Mouse (Mus musculus): ENCODE data around the gene Ccl7. TPM values are rescaled to one million over a fixed set of nuclear protein-coding genes. Genes with fewer than 3 reads are reported as not detected.

Ccl7 gene
- polyA plus RNA-seq, 1 experiment from 2014 or later: 0.28 TPM

GRCm38 (mm10) chr11:82078136-82078730, 32.7 kb downstream of the Ccl7 start:
- ATAC-seq (replicated peaks): no peak
- Histone ChIP-seq H3K9me3 (no peaks in the 10 kb centered on the region), H3K27ac (no peak overlapping the region), H3K4me2 (no peak overlapping the region), H3K27me3 (replicated peaks) (no peaks in the 10 kb centered on the region), H3K4me1 (no peaks in the 10 kb centered on the region), H3K9ac (no peak overlapping the region), H3K36me3 (replicated peaks) (no peaks in the 10 kb centered on the region), H3K4me3 (no peak overlapping the region)

GRCm38 (mm10) chr11:82080865-82081264, 35.4 kb downstream of the Ccl7 start:
- Histone ChIP-seq H3K27me3 (replicated peaks) (no peaks in the 10 kb centered on the region), H3K27ac (no peak overlapping the region), H3K4me1 (no peaks in the 10 kb centered on the region), H3K4me3 (no peak overlapping the region), H3K9me3 (no peaks in the 10 kb centered on the region), H3K36me3 (replicated peaks) (no peaks in the 10 kb centered on the region), H3K9ac (no peak overlapping the region), H3K4me2 (no peak overlapping the region)
- 80% methylated on average over 3 of the region's 3 CpGs for WGBS
- no peak for ATAC-seq (replicated peaks)

GRCm38 (mm10) chr11:82084360-82084759, 38.8 kb downstream of the Ccl7 start:
- 83% methylated on average over 3 of the region's 3 CpGs for WGBS
- no peak overlapping the region for H3K27ac ChIP-seq
- no peak overlapping the region for H3K9ac ChIP-seq
- no peak overlapping the region for H3K4me3 ChIP-seq
- no peaks in the 10 kb centered on the region for H3K9me3 ChIP-seq
- no peaks in the 10 kb centered on the region for H3K36me3 ChIP-seq (replicated peaks)
- H3K27me3 ChIP-seq (replicated peaks): no peaks in the 10 kb centered on the region
- no peak for ATAC-seq (replicated peaks)
- H3K4me2 ChIP-seq: no peak overlapping the region
- H3K4me1 ChIP-seq: no peaks in the 10 kb centered on the region

Other genes starting within 250 kb of the Ccl7 start
- gene 5530401A14Rik, start 185.0 kb upstream of the Ccl7 start, polyA plus RNA-seq (2015; fragmentation: Nextera tagmentation; extraction: Ambion mirVana): 0.76 and 0.77 TPM in 2 replicates
- gene Asic2, start 77.3 kb upstream of the Ccl7 start, polyA plus RNA-seq (2015; fragmentation: Nextera tagmentation; extraction: Ambion mirVana): 13.9 and 14.4 TPM in 2 replicates
- gene Ccl2, start 10.1 kb upstream of the Ccl7 start, polyA plus RNA-seq (2015; fragmentation: Nextera tagmentation; extraction: Ambion mirVana): 1.2 and 1.3 TPM in 2 replicates
- gene Gm17268, start 7.2 kb upstream of the Ccl7 start, polyA plus RNA-seq (2015; fragmentation: Nextera tagmentation; extraction: Ambion mirVana): not detected in 2 replicates
- gene Ccl11, start 12.1 kb downstream of the Ccl7 start, polyA plus RNA-seq (2015; fragmentation: Nextera tagmentation; extraction: Ambion mirVana): not detected in 2 replicates
- 1.6 and 3.2 TPM in 2 replicates for gene Ccl12, start 56.1 kb downstream of the Ccl7 start, polyA plus RNA-seq (2015; fragmentation: Nextera tagmentation; extraction: Ambion mirVana)
- gene Ccl8, start 69.5 kb downstream of the Ccl7 start, polyA plus RNA-seq (2015; fragmentation: Nextera tagmentation; extraction: Ambion mirVana): not detected in 2 replicates